Mouse (Mus musculus): ENCODE measurements around the gene Tmem185b.

The Tmem185b gene

DNA sequence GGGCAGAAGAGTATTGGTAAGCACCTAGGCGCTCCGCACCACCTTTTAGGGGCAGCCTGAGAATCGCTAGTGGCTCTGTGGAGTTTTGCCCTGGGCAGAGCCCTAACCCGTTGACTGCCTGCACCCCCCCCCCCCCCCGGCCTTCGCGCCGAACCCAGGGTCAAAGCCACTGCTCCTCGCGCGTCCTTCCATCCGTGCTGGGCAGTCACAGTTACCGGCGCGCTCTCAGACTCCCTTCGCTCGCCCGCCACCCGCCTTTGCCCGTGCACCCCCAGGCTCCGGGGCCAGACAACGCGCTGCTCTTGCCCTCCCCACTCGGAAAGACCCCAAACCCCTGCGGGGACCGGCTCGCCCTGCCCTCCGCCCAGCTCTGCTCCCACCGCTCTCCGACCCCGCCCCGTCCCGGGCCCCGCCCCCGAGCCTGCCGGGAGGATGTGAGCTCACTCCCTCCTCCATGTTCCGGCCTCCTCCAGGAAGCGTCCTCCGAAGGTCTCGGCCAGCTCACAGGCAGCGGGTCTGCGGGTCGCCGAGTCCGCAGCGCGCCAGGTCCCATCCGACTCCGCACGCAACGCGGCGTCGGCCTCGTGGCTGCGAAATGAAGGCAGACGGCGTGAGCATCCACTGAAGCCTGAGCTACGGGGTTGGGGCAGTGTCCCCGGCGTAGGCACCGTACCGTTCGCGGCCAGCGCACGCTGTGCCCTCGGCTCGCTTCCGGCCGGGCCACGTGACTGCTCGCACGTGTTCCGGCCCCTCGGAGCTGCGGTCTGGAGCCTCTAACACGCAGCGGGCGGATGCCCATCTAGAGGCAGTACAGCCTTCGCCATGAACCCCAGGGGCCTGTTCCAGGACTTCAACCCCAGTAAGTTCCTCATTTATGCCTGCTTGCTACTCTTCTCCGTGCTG is at the start of gene Tmem185b:
Gene Tmem185b (plus strand): TSS at position 472 of the 903 bp plus-strand sequence.
- peak; percentile 86 for DNase-seq (ENCODE audit: low spot score)

DNA sequence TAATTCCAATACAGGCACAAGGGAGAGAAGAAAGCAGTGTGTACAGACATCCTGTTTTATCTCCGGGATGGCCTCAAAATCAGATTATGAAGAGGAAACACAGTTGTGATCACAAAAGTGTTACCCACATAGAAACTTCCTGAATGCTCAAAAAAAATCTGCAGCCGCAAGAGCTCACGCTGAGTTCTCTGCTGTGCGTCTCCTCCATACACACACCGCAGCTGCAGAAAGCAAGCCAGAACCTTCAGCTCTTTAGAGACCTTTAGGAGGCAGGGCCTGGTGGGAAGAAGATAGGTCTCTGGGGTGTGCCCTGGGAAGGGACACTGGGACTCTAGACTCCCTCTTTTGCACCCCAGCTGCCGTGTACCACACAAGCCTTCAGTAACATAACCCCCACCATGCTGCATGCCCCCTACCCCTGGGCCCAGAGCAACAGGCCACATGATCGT is 49.0 kb upstream of the Tmem185b start:
- no peak for DNase-seq (ENCODE audit: low spot score)

GRCm38 (mm10) chr1:119479641-119480040 is 46.3 kb upstream of the Tmem185b start:
- DNase-seq (ENCODE audit: low spot score) = no peak

DNA sequence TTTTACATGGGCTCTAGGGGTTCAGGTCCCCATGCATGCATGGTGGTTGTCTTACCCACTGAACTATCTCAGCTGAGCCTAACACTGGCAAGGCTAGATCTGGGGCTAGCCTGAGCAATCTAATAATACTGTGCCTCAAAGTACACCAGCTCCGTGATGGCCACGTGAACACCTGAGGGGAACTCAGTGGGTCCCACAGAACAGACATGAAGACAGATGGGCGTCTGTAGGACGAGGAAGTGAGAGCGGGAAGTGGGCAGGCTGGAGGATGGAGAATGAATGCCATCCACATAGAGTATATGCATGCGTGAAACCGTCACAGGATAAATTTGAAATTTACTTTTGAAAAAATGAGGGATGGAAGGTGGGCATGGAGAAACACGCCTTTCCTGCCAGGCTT is 45.3 kb upstream of the Tmem185b start:
- DNase-seq (ENCODE audit: low spot score) = no peak

GRCm38 (mm10) chr1:119481205-119481932 is 44.6 kb upstream of the Tmem185b start:
- no peak for DNase-seq (ENCODE audit: low spot score)

DNA sequence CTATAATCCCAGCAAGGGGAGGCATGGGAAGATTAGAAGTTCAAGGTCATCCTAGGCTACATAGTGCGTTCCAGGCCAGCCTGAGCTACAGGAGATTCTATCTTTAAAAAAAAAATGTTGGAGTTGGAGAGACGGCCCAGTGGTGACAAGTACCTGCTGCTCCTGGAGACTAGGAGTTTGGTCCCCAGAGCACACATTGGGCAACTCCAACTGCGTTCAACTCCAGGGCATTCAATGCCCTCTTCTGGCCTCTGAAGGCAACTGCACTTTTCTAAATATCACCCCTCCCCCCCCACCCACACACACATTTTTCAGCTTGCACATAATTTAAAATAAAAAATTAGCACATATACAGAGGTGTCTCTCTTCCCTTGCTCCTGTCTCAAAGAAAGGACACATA is 43.1 kb upstream of the Tmem185b start:
- no peak for DNase-seq (ENCODE audit: low spot score)

DNA sequence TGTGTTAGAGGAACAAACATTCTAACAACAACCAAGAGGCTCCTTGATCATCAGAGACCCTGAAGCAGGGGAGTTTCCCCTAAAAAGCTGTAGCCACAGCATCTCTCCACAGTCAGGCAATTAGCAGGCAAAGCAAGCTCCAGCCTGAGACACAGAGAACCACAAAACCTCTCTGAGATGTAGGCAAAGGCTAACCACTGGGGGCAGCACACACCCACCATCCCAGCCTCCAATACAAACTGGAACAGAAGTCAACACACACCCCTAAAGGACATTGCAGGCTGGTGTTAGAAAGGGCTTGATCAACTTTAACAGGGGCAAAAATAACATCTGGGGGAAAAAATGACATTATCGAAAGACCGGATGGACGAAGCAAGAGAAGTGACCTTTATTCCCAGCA is 41.5 kb upstream of the Tmem185b start:
- DNase-seq (ENCODE audit: low spot score) = peak; percentile 60

- DNase-seq (ENCODE audit: low spot score) = no peak
Observed at GRCm38 (mm10) chr1:119485825-119486224, 40.1 kb upstream of the Tmem185b start.

GRCm38 (mm10) chr1:119487917-119488590 is 37.9 kb upstream of the Tmem185b start:
- DNase-seq (ENCODE audit: low spot score) = no peak

GRCm38 (mm10) chr1:119490765-119491164 is 35.2 kb upstream of the Tmem185b start:
- DNase-seq (ENCODE audit: low spot score) = no peak

DNA sequence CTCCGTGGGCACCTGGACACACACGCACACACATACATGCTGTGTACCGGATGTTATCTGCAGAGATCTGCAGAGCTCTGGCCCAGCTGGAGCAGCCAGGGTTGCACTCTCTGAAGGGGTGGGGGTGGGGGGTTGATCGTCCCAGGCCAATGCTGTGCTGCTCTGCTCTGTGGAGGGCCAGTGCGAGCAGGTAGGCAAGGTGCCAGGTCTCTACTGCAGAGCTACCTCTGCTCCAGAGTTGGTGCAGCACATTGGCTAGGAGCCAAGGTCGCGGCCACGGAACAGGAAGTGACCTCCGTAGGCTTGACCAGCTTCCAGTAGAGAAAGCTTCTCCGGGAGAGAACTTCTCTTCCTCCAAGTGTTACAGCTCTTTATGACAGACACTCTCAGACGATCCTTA is 33.9 kb upstream of the Tmem185b start:
- DNase-seq (ENCODE audit: low spot score) = no peak

DNA sequence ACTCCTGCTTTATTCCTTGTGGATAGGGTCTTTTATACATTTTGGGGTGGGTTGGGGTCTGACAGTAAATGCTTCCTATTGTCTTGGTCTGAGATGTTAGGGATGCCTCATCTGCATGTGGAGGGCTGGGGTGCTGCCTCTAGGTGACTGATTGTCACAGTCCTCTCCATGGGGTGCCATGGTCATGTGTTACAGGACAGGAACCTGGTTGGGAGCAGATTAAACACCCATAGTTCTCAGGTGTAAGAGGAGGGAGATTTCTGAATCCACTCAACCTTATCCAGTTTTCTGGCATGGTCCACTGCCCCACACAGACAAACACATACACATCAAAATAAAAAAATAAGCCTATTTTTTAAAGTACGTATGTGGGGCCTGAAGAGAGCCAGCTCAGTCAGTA is 33.5 kb upstream of the Tmem185b start:
- DNase-seq (ENCODE audit: low spot score) = no peak

DNA sequence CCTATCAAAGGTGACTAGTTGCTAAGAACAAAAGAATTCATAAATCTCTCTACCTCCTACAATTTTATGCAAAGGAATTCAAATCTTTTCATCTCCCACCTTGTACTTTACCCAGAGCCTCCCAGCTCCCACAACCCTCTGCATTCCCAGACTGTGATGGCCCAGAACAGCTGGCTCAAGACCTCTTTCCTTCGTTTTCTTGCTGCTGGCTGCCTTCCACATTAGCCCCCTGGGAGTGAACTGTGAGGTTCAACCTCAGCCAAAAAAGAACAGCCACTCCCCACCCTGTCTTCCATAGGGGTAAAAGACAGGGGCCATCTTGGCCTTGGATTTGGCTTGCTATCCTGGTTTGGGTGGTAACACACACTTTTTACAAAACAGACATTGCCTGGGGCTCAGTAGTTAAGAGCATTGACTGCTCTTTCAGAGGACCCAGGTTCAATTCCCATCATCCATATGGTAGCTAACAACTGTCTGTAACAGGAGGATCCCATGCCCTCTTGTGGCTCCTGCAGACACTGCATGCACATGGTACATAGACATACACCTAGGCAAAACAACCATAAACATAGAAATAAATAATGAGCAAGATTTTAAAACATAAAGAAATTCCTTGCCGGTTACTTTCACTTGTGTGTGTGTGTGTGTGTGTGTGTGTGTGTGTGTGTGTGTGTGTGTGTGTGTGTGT is 31.8 kb upstream of the Tmem185b start:
- no peak for DNase-seq (ENCODE audit: low spot score)

DNA sequence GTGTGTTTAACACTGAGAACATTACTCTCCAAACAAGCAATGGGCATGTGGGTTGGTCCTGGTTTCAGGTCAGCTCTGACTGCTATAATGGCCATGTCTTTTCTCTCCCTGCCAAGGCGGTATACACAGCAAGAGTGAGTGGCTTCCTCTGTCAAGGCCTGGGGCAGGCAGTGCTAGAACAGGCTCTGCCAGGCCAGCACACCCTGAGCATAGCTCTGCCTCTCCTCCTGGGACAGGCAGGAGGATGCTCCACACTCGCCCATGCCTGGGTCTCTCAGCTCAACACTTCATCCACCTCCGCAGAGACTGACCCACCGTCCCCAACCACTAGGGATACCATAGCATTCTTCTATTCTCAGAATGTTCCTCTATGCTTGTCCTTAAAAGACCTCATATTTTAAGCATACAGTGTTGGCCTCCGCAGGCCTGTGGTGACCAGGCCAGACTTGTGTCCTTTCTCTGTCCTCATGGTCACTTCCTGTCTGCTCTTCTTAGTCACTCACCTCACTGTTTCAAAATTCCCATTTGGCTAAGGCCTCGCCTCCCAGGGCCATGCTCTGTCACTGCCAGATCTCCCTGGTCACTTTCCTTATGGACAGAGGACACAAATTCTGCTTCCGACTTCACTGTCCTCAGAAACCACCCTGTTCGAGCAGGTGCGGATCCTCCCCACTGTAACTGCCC is 31.1 kb upstream of the Tmem185b start:
- no peak for DNase-seq (ENCODE audit: low spot score)

DNA sequence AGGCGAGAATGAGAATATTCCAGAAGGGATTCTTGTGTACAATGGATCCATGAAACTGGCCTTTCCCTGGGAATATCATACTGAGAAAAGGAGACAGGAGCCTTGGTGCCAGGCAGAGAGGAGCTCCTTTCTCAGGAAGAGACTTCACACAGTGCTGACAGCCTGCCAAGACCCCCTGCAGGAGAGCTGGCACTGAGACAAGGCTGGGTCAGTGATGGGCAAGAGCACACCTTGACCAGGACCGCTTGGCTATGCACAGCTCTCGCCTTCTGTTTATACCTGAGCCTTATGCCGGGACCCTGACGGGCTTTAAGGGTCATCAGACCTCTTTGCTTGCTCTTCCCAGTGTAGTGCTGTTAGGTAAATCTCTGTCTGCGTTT is 30.6 kb upstream of the Tmem185b start:
- DNase-seq (ENCODE audit: low spot score) = no peak

- no peak for DNase-seq (ENCODE audit: low spot score)
Observed at GRCm38 (mm10) chr1:119497346-119498004, 28.5 kb upstream of the Tmem185b start.

GRCm38 (mm10) chr1:119498536-119499231 is 27.3 kb upstream of the Tmem185b start:
- DNase-seq (ENCODE audit: low spot score) = no peak

- DNase-seq (ENCODE audit: low spot score) = no peak
Observed at GRCm38 (mm10) chr1:119499456-119499855, 26.5 kb upstream of the Tmem185b start.

GRCm38 (mm10) chr1:119501881-119502280 is 24.1 kb upstream of the Tmem185b start:
- no peak for DNase-seq (ENCODE audit: low spot score)

DNA sequence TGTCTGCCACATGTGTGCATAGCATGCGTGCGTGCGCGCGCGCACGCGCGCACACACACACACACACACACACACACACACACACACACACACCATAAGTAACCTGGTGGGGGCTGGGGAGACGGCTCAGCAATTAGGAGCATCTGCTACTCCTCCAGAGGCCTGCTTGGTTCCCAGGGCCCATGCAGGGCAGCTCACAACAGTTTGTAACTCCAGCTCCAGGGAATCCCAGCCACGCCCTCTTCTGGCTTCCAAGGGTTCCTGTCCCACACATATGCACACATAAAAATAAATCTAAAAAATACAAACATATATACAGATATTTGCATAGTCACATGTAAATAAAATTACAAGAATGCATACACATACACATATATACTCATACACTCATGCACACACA is 23.2 kb upstream of the Tmem185b start:
- no peak for DNase-seq (ENCODE audit: low spot score)

Measured in embryo, embryonic 10 days (tissue).